Mouse (Mus musculus): Measurements from ENCODE around the gene Rec8.

The Rec8 gene

GRCm38 (mm10) chr14:55592226-55592625, 25.6 kb upstream of the Rec8 start:
- DNase-seq (ENCODE audit: low spot score), result no peak

- DNase-seq (ENCODE audit: low spot score), result no peak
Observed at GRCm38 (mm10) chr14:55596036-55596690, 21.7 kb upstream of the Rec8 start.

- DNase-seq (ENCODE audit: low spot score), result no peak
Observed at GRCm38 (mm10) chr14:55598521-55599390, 19.1 kb upstream of the Rec8 start.

- no peak for DNase-seq (ENCODE audit: low spot score)
Observed at GRCm38 (mm10) chr14:55603271-55603632, 14.6 kb upstream of the Rec8 start, which contains the start of gene Irf9. Gene Irf9, plus strand, starts transcription at chr14:55603571.

- DNase-seq (ENCODE audit: low spot score), result peak; percentile 84
Observed at GRCm38 (mm10) chr14:55603633-55604576, 13.9 kb upstream of the Rec8 start.

GRCm38 (mm10) chr14:55604823-55605222, 13.0 kb upstream of the Rec8 start:
- DNase-seq (ENCODE audit: low spot score), result no peak

- DNase-seq (ENCODE audit: low spot score), result no peak
Observed at GRCm38 (mm10) chr14:55605743-55606459, 11.9 kb upstream of the Rec8 start.

GRCm38 (mm10) chr14:55608339-55608738, 9.5 kb upstream of the Rec8 start:
- no peak for DNase-seq (ENCODE audit: low spot score)

GRCm38 (mm10) chr14:55613346-55613745, 4.5 kb upstream of the Rec8 start:
- no peak for DNase-seq (ENCODE audit: low spot score)

GRCm38 (mm10) chr14:55614565-55615178, 3.2 kb upstream of the Rec8 start:
- DNase-seq (ENCODE audit: low spot score), result no peak

GRCm38 (mm10) chr14:55615876-55616275, 2.0 kb upstream of the Rec8 start:
- DNase-seq (ENCODE audit: low spot score), result no peak

GRCm38 (mm10) chr14:55616844-55617243, 993 bp upstream of the Rec8 start:
- no peak for DNase-seq (ENCODE audit: low spot score)

GRCm38 (mm10) chr14:55618486-55619195, 804 bp downstream of the Rec8 start:
- no peak for DNase-seq (ENCODE audit: low spot score)

GRCm38 (mm10) chr14:55628077-55628827, 10.4 kb downstream of the Rec8 start:
- DNase-seq (ENCODE audit: low spot score), result no peak

- peak; percentile 53 for DNase-seq (ENCODE audit: low spot score)
Observed at GRCm38 (mm10) chr14:55629312-55629711, 11.5 kb downstream of the Rec8 start.

- DNase-seq (ENCODE audit: low spot score), result peak; percentile 41
Observed at GRCm38 (mm10) chr14:55634874-55635522, 17.2 kb downstream of the Rec8 start.

GRCm38 (mm10) chr14:55635523-55636007, 17.7 kb downstream of the Rec8 start, which contains the start of gene Ipo4:
Gene Ipo4, minus strand, starts transcription at chr14:55635957.
- peak; percentile 78 for DNase-seq (ENCODE audit: low spot score)

- no peak for DNase-seq (ENCODE audit: low spot score)
Observed at GRCm38 (mm10) chr14:55637795-55638194, 20.0 kb downstream of the Rec8 start, which contains the start of gene Gm49378. Gene Gm49378, minus strand, starts transcription at chr14:55637895.

- no peak for DNase-seq (ENCODE audit: low spot score)
Observed at GRCm38 (mm10) chr14:55640816-55641215, 23.0 kb downstream of the Rec8 start.

Data from urinary bladder, postnatal 25 days (tissue).